Mouse (Mus musculus) right cerebral cortex, postnatal 14 days (tissue): ENCODE data around the gene Ptchd3.
A peak's percentile ranks its signal among the peaks of the same experiment; 100 is the strongest.

Experiments
- DNase-seq: peaks from one replicate; pipeline ENCODE4 v3.0.0; 2022

The Ptchd3 gene

GRCm38 (mm10) chr11:121829947-121830346 lies at the start of gene Ptchd3:
Gene Ptchd3, plus strand, starts transcription at chr11:121830247.
- DNase-seq: no peak

GRCm38 (mm10) chr11:121781831-121782230 lies 48.2 kb upstream of the Ptchd3 start:
- DNase-seq: no peak

GRCm38 (mm10) chr11:121787456-121787855 lies 42.6 kb upstream of the Ptchd3 start:
- no peak for DNase-seq

GRCm38 (mm10) chr11:121789566-121789965 lies 40.5 kb upstream of the Ptchd3 start:
- no peak for DNase-seq

- no peak for DNase-seq
Measured at GRCm38 (mm10) chr11:121790671-121791094, 39.4 kb upstream of the Ptchd3 start.

GRCm38 (mm10) chr11:121791446-121791845 lies 38.6 kb upstream of the Ptchd3 start:
- DNase-seq: no peak

- no peak for DNase-seq
Measured at GRCm38 (mm10) chr11:121791991-121792390, 38.1 kb upstream of the Ptchd3 start.

GRCm38 (mm10) chr11:121793530-121793929 lies 36.5 kb upstream of the Ptchd3 start:
- DNase-seq: no peak

GRCm38 (mm10) chr11:121794186-121794585 lies 35.9 kb upstream of the Ptchd3 start:
- no peak for DNase-seq

- DNase-seq: no peak
Measured at GRCm38 (mm10) chr11:121794591-121795199, 35.4 kb upstream of the Ptchd3 start.

GRCm38 (mm10) chr11:121795978-121796377 lies 34.1 kb upstream of the Ptchd3 start:
- no peak for DNase-seq

- DNase-seq: no peak
Measured at GRCm38 (mm10) chr11:121798591-121798990, 31.5 kb upstream of the Ptchd3 start.

- no peak for DNase-seq
Measured at GRCm38 (mm10) chr11:121799746-121800299, 30.2 kb upstream of the Ptchd3 start.

- no peak for DNase-seq
Measured at GRCm38 (mm10) chr11:121802743-121803142, 27.3 kb upstream of the Ptchd3 start.

- no peak for DNase-seq
Measured at GRCm38 (mm10) chr11:121804258-121805027, 25.6 kb upstream of the Ptchd3 start.

- peak; percentile 87 for DNase-seq
Measured at GRCm38 (mm10) chr11:121808204-121808852, 21.7 kb upstream of the Ptchd3 start.

- DNase-seq: no peak
Measured at GRCm38 (mm10) chr11:121808866-121809265, 21.2 kb upstream of the Ptchd3 start.

- no peak for DNase-seq
Measured at GRCm38 (mm10) chr11:121845923-121846322, 15.9 kb downstream of the Ptchd3 start.

- DNase-seq: peak; percentile 75
Measured at GRCm38 (mm10) chr11:121847790-121848299, 17.8 kb downstream of the Ptchd3 start.
